Mouse (Mus musculus): ENCODE measurements around the gene Nudt17. TPM values are rescaled to one million over a fixed set of nuclear protein-coding genes. Genes with fewer than 3 reads are reported as not detected.

Gene Nudt17
- total RNA-seq, 1 experiment from 2014 or later: 0.57 TPM

Other genes starting within 250 kb of the Nudt17 start
- gene Hfe2, start 183.4 kb downstream of the Nudt17 start, total RNA-seq (2017): 0.64 TPM in 1 of 3 replicates, not detected in the others
- 575 to 636 TPM (median 578 TPM) in 3 replicates for gene Txnip, start 150.6 kb downstream of the Nudt17 start, total RNA-seq (2017)
- gene Gm16253, start 131.6 kb downstream of the Nudt17 start, total RNA-seq (2017): not detected in 3 replicates
- 75.3 to 86.8 TPM (median 84.0 TPM) in 3 replicates for gene Polr3gl, start 114.4 kb downstream of the Nudt17 start, total RNA-seq (2017)
- gene Ankrd34a, start 111.9 kb downstream of the Nudt17 start, total RNA-seq (2017): not detected in 3 replicates
- 0.68 to 0.95 TPM in 2 of 3 replicates, not detected in the other for gene Lix1l, start 107.4 kb downstream of the Nudt17 start, total RNA-seq (2017)
- gene Rbm8a, start 78.6 kb downstream of the Nudt17 start, total RNA-seq (2017): 41.2 to 53.1 TPM (median 49.7 TPM) in 3 replicates
- gene Pex11b, start 73.2 kb downstream of the Nudt17 start, total RNA-seq (2017): 11.2 to 27.1 TPM (median 22.5 TPM) in 3 replicates
- 0.19 TPM in 1 of 3 replicates, not detected in the others for gene Gm42957, start 73.1 kb downstream of the Nudt17 start, total RNA-seq (2017)
- gene Itga10, start 63.0 kb downstream of the Nudt17 start, total RNA-seq (2017): 0.21 to 1.2 TPM (median 0.38 TPM) in 3 replicates
- gene Ankrd35, start 38.4 kb downstream of the Nudt17 start, total RNA-seq (2017): 0.21 to 0.68 TPM (median 0.38 TPM) in 3 replicates
- gene Pias3, start 12.2 kb downstream of the Nudt17 start, total RNA-seq (2017): 6.2 to 29.1 TPM (median 14.9 TPM) in 3 replicates
- gene Polr3c, start 19.1 kb upstream of the Nudt17 start, total RNA-seq (2017): 39.3 to 48.7 TPM (median 39.7 TPM) in 3 replicates
- 118 to 123 TPM (median 119 TPM) in 3 replicates for gene Rnf115, start 19.1 kb upstream of the Nudt17 start, total RNA-seq (2017)
- 0.39 TPM in 1 of 3 replicates, not detected in the others for gene Pdzk1, start 120.7 kb upstream of the Nudt17 start, total RNA-seq (2017)
- gene Cd160, start 120.8 kb upstream of the Nudt17 start, total RNA-seq (2017): 1.3 to 22.5 TPM (median 7.6 TPM) in 3 replicates
- not detected in 3 replicates for gene Gja5, start 196.1 kb upstream of the Nudt17 start, total RNA-seq (2017)
- gene Gpr89, start 196.8 kb upstream of the Nudt17 start, total RNA-seq (2017): 3.7 to 12.8 TPM (median 10.0 TPM) in 3 replicates
- not detected in 3 replicates for gene Gja8, start 217.5 kb upstream of the Nudt17 start, total RNA-seq (2017)

All from monocyte, adult 5-6 weeks (primary cell).